Comparison of ENCODE assay signal across 8 mouse cellular contexts in genomic region chr5:138997936-138998580, GRCm38 (mm10). TPM values are rescaled to one million over a fixed set of nuclear protein-coding genes. Genes with fewer than 3 reads are reported as not detected.
DNase-seq lines count a peak whose midpoint lies in the region; ATAC-seq and TF ChIP-seq lines count a peak whose summit lies in the region.

No protein-coding gene starts in this region.

- peak overlapping the region; percentile 28 for H3K4me3 ChIP-seq in heart, embryonic 11.5 days (ENCODE audit: low read depth, low read length)
- H3K4me3 ChIP-seq in lung, embryonic 15.5 days = peak overlapping the region; percentile 85

- H3K9me3 ChIP-seq in heart, embryonic 11.5 days (replicated peaks; ENCODE audit: control insufficient read depth, low read length) = peaks cover 4% of the 10 kb centered on the region; the same call in 1 of the 2 replicates
- H3K9me3 ChIP-seq in lung, embryonic 15.5 days = no peaks in the 10 kb centered on the region

- H3K9ac ChIP-seq in heart, embryonic 11.5 days (ENCODE audit: low read depth, low read length) = peak overlapping the region; percentile 25; the same call in 1 of the 2 replicates
- peak overlapping the region; percentile 7; the same call in 1 of the 2 replicates for H3K9ac ChIP-seq in lung, embryonic 15.5 days

- WGBS in heart, embryonic 11.5 days (ENCODE audit: insufficient replicate concordance) = 2% methylated on average over 30 of the region's 30 CpGs
- 3% methylated on average over 30 of the region's 30 CpGs for WGBS in lung, embryonic 15.5 days

- H3K36me3 ChIP-seq in heart, embryonic 11.5 days (ENCODE audit: control insufficient read depth, insufficient read depth, low read length) = no peaks in the 10 kb centered on the region
- H3K36me3 ChIP-seq in lung, embryonic 15.5 days = no peaks in the 10 kb centered on the region

- peak overlapping the region; percentile 88 for H3K4me2 ChIP-seq in heart, embryonic 11.5 days
- H3K4me2 ChIP-seq in lung, embryonic 15.5 days = peak overlapping the region; percentile 95

- peak overlapping the region; percentile 50 for H3K27ac ChIP-seq in heart, embryonic 11.5 days (ENCODE audit: low read depth, low read length)
- peak overlapping the region; percentile 44 for H3K27ac ChIP-seq in lung, embryonic 15.5 days

- TF ChIP-seq CTCF in brain, embryonic 14.5 days (IDR thresholded peaks at IDR 0.05; ENCODE audit: borderline replicate concordance, extremely low read depth, insufficient read depth, insufficient read length) = no peak

- ATAC-seq in heart, embryonic 11.5 days (replicated peaks; ENCODE audit: insufficient number of reproducible peaks, low FRiP score, low TSS enrichment) = no peak
- no peak for ATAC-seq in lung, embryonic 15.5 days (ENCODE audit: borderline replicate concordance, extremely low read depth, low FRiP score, low TSS enrichment)

- peak; percentile 16 for DNase-seq in embryo, embryonic 10 days (ENCODE audit: low spot score)
- no peak for DNase-seq in embryo, embryonic 9.5 days (ENCODE audit: extremely low spot score)
- DNase-seq in brain, embryonic 14.5 days (ENCODE audit: low read depth) = peak; percentile 53
- DNase-seq in kidney, adult 9 months = peak; percentile 59
- DNase-seq in retina, postnatal 1 day = peak; percentile 33
- no peak for DNase-seq in spleen, adult 12 weeks (ENCODE audit: low spot score)

- H3K27me3 ChIP-seq in heart, embryonic 11.5 days (ENCODE audit: control insufficient read depth, insufficient read depth, low read length) = peaks cover 39% of the 10 kb centered on the region
- H3K27me3 ChIP-seq in lung, embryonic 15.5 days = peaks cover 58% of the 10 kb centered on the region

- no peak for TF ChIP-seq POLR2A in brain, embryonic 14.5 days (IDR thresholded peaks at IDR 0.05; ENCODE audit: borderline replicate concordance, extremely low read depth, insufficient read depth, insufficient read length, poor library complexity, severe bottlenecking)

- H3K4me1 ChIP-seq in heart, embryonic 11.5 days (ENCODE audit: control insufficient read depth, insufficient read depth, low read length) = peaks cover 42% of the 10 kb centered on the region
- peaks cover 51% of the 10 kb centered on the region for H3K4me1 ChIP-seq in lung, embryonic 15.5 days

RNA-seq across cellular contexts. Expression of gene Pdgfa, which starts 0.9 kb away (rescaled TPM):
- 6.5 and 9.7 TPM in 2 replicates for polyA plus RNA-seq in brain, embryonic 14.5 days (2012; rRNA removed)
- 29.3 and 30.8 TPM in 2 replicates for polyA plus RNA-seq in heart, embryonic 11.5 days (2014; fragmentation: Nextera tagmentation; extraction: Ambion mirVana)
- 53.2 and 56.3 TPM in 2 replicates for polyA plus RNA-seq in lung, embryonic 15.5 days (2015; fragmentation: Nextera tagmentation; extraction: Ambion mirVana)

Comparison
In these comparisons a context has a peak if more than half of its experiments do, and no peak if none do; other contexts are left out.
1. DNase-seq: peak in embryo, embryonic 10 days (single experiment), brain, embryonic 14.5 days (single experiment), kidney, adult 9 months (single experiment) and retina, postnatal 1 day (single experiment); none in embryo, embryonic 9.5 days (single experiment) and spleen, adult 12 weeks (single experiment).